Mouse (Mus musculus): ENCODE data around the gene Tbce.

GRCm38 (mm10) chr13:14004086-14004485, 35.4 kb downstream of the Tbce start:
- TF ChIP-seq POLR2A (IDR thresholded peaks at IDR 0.05; ENCODE audit: insufficient read depth, low read depth, low read length): no peak
- no peak for TF ChIP-seq CTCF (IDR thresholded peaks at IDR 0.05; ENCODE audit: insufficient read depth, low read depth, low read length)
